Mouse (Mus musculus): ENCODE measurements around the gene Atp2a1. TPM values are rescaled to one million over a fixed set of nuclear protein-coding genes. Genes with fewer than 3 reads are reported as not detected.
A peak's percentile ranks its signal among the peaks of the same experiment; 100 is the strongest.

Atp2a1 gene
- total and polyA plus RNA-seq, 3 experiments = 0.38 to 0.74 TPM; not detected in 1

DNA sequence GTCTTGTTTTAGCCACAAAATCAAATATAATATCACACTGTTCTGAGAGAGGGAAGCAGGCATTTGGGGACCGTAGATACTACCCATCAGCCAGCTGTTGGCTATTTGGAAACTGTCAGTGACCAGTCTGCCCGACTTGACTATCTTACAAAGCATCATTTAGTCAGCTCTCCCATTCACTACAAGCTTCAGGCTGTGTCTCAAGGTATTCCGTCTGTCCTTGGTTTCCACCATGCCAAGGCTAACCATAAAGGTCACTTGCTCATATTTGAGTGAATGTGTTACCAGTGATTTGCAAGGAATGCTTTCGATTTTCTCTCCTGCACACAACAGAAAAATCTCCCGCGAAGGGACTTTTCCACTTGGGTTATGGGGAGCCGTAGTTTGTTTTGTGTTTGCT is 28.2 kb downstream of the Atp2a1 start:
- TF ChIP-seq SIN3A (IDR thresholded peaks at IDR 0.05; ENCODE audit: low read length) (no peak), TBP (conservative IDR thresholded peaks at IDR 0.05; ENCODE audit: low read depth, low read length) (no peak), KAT2A (IDR thresholded peaks at IDR 0.05; ENCODE audit: insufficient replicate concordance, low read length) (no peak), NRF1 (IDR thresholded peaks at IDR 0.05; ENCODE audit: low read depth, low read length) (no peak), HCFC1 (IDR thresholded peaks at IDR 0.05; ENCODE audit: low read depth, low read length) (no peak), E2F4 (IDR thresholded peaks at IDR 0.05; ENCODE audit: insufficient replicate concordance, low read depth, low read length) (no peak), MAX (IDR thresholded peaks at IDR 0.05; ENCODE audit: low read length) (no peak), ELF1 (IDR thresholded peaks at IDR 0.05; ENCODE audit: low read depth, low read length) (no peak), MAFK (IDR thresholded peaks at IDR 0.05; ENCODE audit: insufficient replicate concordance, low read length) (no peak)
- in situ Hi-C loops (cut with MboI; ENCODE audit: low pct_ligation_motif_present, low pct_unique_long_range_greater_than_20kb, low sequenced_read_pairs) (loop anchor here (5.0 kb wide), 1 partner anchor 37 kb away; the partner anchor contains the start of gene Nfatc2ip), dilution Hi-C loops (cut with MboI; ENCODE audit: extremely low pct_ligation_motif_present, extremely low pct_unique_long_range_greater_than_20kb, low sequenced_read_pairs) (no loop called here)
- no peaks in the 10 kb centered on the region for H3K9me3 ChIP-seq (replicated peaks; ENCODE audit: low read length)
- no peak overlapping the region for H3K4me3 ChIP-seq (replicated peaks in 1 of 3; ENCODE audit: low read depth in 2 of 3, low read length in 2 of 3, poor library complexity in 1 of 3)
- H3K27me3 ChIP-seq (replicated peaks) = no peaks in the 10 kb centered on the region
- H3K4me2 ChIP-seq (ENCODE audit: insufficient read depth, low read depth, poor library complexity, severe bottlenecking) = no peak overlapping the region
- H3K79me2 ChIP-seq (replicated peaks; ENCODE audit: control insufficient read depth, extremely low read depth, insufficient read depth, poor library complexity, severe bottlenecking) = peaks cover 7% of the 10 kb centered on the region; the same call in 1 of the 2 replicates
- H3K9ac ChIP-seq (ENCODE audit: insufficient read depth, low read depth) = no peak overlapping the region
- H3K27ac ChIP-seq (ENCODE audit: insufficient read depth, low read depth) = no peak overlapping the region
- H3K36me3 ChIP-seq (replicated peaks in 1 of 2; ENCODE audit: control insufficient read depth in 1 of 2, insufficient read depth in 1 of 2, low read length in 1 of 2) = peaks cover 61 to 95% of the 10 kb centered on the region in 2 experiments
- peaks cover 5 to 28% of the 10 kb centered on the region in 2 experiments for H3K4me1 ChIP-seq (ENCODE audit: control insufficient read depth in 1 of 2, insufficient read depth in 2 of 2)
- DNase-seq (ENCODE audit: extremely low read depth) = no peak

- peaks cover 7% of the 10 kb centered on the region for H3K9me3 ChIP-seq (replicated peaks; ENCODE audit: low read length)
- in situ Hi-C loops (cut with MboI; ENCODE audit: low pct_ligation_motif_present, low pct_unique_long_range_greater_than_20kb, low sequenced_read_pairs) (no loop called here), dilution Hi-C loops (cut with MboI; ENCODE audit: extremely low pct_ligation_motif_present, extremely low pct_unique_long_range_greater_than_20kb, low sequenced_read_pairs) (no loop called here)
- H3K27me3 ChIP-seq (replicated peaks) = no peaks in the 10 kb centered on the region
- H3K27ac ChIP-seq (ENCODE audit: insufficient read depth, low read depth) = no peak overlapping the region
- no peak overlapping the region for H3K9ac ChIP-seq (ENCODE audit: insufficient read depth, low read depth)
- H3K4me3 ChIP-seq (replicated peaks in 1 of 3; ENCODE audit: low read depth in 2 of 3, low read length in 2 of 3, poor library complexity in 1 of 3) = peak overlapping the region in 1 of 3 experiments; percentile 71
- no peak overlapping the region for H3K4me2 ChIP-seq (ENCODE audit: insufficient read depth, low read depth, poor library complexity, severe bottlenecking)
- H3K4me1 ChIP-seq (ENCODE audit: control insufficient read depth in 1 of 2, insufficient read depth in 2 of 2) = peaks cover 9 to 42% of the 10 kb centered on the region in 2 experiments
- peaks cover 42 to 67% of the 10 kb centered on the region in 2 experiments for H3K36me3 ChIP-seq (replicated peaks in 1 of 2; ENCODE audit: control insufficient read depth in 1 of 2, insufficient read depth in 1 of 2, low read length in 1 of 2)
- DNase-seq (ENCODE audit: extremely low read depth) = no peak
- H3K79me2 ChIP-seq (replicated peaks; ENCODE audit: control insufficient read depth, extremely low read depth, insufficient read depth, poor library complexity, severe bottlenecking) = peaks cover 11% of the 10 kb centered on the region; the same call in 1 of the 2 replicates
- no peak for TF ChIP-seq MEF2A (IDR thresholded peaks at IDR 0.05; ENCODE audit: borderline replicate concordance, low read depth, low read length)
- no peak for TF ChIP-seq MYC (IDR thresholded peaks at IDR 0.05; ENCODE audit: low read depth, low read length)
- no peak for TF ChIP-seq POLR2AphosphoS2 (IDR thresholded peaks at IDR 0.05; ENCODE audit: low read depth, low read length)
- TF ChIP-seq SIN3A (IDR thresholded peaks at IDR 0.05; ENCODE audit: low read length) = no peak
- no peak for TF ChIP-seq MXI1 (IDR thresholded peaks at IDR 0.05; ENCODE audit: low read depth, low read length)
- TF ChIP-seq POLR2A (IDR thresholded peaks at IDR 0.05; ENCODE audit: low read depth, low read length) = no peak
- no peak for TF ChIP-seq MAFK (IDR thresholded peaks at IDR 0.05; ENCODE audit: insufficient replicate concordance, low read length)
- no peak for TF ChIP-seq KAT2A (IDR thresholded peaks at IDR 0.05; ENCODE audit: insufficient replicate concordance, low read length)
- no peak for TF ChIP-seq UBTF (IDR thresholded peaks at IDR 0.05; ENCODE audit: low read depth, low read length)
- TF ChIP-seq CTCF (conservative IDR thresholded peaks at IDR 0.05 in 1 of 2, IDR thresholded peaks at IDR 0.05 in 1 of 2; ENCODE audit: low read depth in 2 of 2, low read length in 2 of 2) = no peak
These were observed 32.7 kb downstream of the Atp2a1 start for GRCm38 (mm10) chr7:126430167-126430566.

Measured in CH12.LX (cell line).